Mouse (Mus musculus) embryo, embryonic 11.5 days (tissue): ENCODE data around the gene Zbtb37.

ENCODE experiments used
- DNase-seq: peaks from one replicate; pipeline ENCODE4 v3.0.0-alpha.2; 2012; ENCODE audit warnings: low read depth, low spot score

Gene Zbtb37

GRCm38 (mm10) chr1:160980021-160980420 lies 54.6 kb downstream of the Zbtb37 start:
- DNase-seq, result no peak

GRCm38 (mm10) chr1:160978071-160978735 lies 56.4 kb downstream of the Zbtb37 start, which contains the start of gene Serpinc1:
Serpinc1 (plus strand) TSS chr1:160978585.
- no peak for DNase-seq

GRCm38 (mm10) chr1:160968643-160969042 lies 66.0 kb downstream of the Zbtb37 start:
- DNase-seq, result no peak

GRCm38 (mm10) chr1:160967268-160967667 lies 67.4 kb downstream of the Zbtb37 start:
- no peak for DNase-seq

GRCm38 (mm10) chr1:160963199-160963598 lies 71.5 kb downstream of the Zbtb37 start:
- no peak for DNase-seq
